Mouse (Mus musculus): ENCODE data around the gene Ufc1.
"Not testable (repeated sequence)": the region's sequence is repeated elsewhere in the genome, so short reads cannot be mapped to it uniquely, and the experiment has no call there.

Gene Ufc1

DNA sequence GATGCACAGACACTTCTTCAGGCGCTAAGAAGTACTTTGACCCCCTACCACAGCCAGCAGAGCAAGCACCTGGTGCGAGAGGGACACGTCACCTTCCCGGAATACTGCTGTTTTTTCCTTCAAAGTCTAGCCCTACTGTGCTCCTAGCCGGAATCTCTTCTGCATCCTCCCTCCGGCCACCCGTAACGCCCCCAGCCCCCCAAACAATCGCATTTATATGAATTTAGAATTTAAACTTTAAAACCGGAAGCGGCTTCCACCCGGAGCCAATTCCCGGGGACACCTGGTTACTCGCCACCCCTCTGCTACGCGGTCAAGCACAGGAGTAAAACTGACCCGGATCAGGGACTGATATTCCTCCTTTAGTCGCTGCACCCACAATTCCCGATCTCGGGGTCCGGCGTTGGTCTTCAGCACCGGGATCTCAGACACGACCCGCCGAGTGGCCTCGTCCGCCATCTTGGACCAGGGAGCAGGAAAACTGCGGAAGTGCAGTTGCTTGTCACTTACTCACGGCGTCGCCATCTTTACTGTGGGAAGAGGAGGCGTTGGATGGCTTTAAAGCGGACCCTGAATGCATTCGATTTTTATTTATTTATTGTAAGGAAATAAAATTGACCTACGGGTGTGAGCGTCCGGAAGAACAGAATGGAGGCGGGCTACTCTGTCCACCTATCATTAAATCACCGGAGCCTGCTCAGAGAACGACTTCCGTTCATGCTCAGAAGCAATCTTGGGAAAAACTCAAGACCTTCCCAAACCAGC, at the start of gene Ufc1:
TSS of gene Ufc1 (minus strand) at position 727 of the 765 bp plus-strand sequence.
- DNase-seq (ENCODE audit: inconsistent age in 2 of 2, low spot score in 1 of 2): peak; percentile 89 to 97

DNA sequence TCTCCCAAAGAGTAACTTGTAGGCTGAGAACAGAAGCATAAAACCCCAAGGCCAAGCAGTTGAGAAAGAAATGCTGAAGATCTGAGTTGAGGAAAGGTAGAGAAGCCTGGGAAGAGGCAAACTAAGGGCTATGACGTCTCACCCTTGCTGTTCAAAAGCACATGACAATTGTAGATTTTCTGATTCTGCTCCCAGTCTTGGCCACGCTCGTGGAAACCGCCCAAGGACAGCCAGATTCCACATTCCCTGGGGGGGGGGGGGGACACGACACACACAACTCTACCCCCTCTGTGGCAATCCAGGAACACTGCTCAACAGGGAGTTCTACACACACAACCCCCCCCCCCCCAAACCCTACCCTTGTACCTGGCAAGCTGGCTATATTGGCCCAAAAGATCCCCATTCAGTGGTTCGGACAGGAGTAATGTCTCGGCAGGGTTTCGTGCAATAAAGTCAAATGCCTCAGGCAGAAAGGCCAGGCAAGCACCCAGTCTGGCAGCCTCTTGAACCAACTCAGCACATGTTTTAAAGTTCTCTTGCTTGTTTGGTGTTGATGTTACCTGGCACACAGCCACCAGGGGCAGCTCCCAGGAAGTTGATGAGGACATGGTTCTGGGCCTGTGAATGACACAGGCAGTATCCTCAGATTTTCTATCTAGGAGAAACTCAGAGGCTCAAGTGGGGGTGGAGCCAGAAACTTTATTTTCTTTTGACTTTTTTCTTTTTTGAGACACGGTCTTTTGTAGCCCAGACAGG, 49.3 kb upstream of the Ufc1 start:
- DNase-seq (ENCODE audit: inconsistent age in 2 of 2, low spot score in 1 of 2): peak; percentile 69 to 83

DNA sequence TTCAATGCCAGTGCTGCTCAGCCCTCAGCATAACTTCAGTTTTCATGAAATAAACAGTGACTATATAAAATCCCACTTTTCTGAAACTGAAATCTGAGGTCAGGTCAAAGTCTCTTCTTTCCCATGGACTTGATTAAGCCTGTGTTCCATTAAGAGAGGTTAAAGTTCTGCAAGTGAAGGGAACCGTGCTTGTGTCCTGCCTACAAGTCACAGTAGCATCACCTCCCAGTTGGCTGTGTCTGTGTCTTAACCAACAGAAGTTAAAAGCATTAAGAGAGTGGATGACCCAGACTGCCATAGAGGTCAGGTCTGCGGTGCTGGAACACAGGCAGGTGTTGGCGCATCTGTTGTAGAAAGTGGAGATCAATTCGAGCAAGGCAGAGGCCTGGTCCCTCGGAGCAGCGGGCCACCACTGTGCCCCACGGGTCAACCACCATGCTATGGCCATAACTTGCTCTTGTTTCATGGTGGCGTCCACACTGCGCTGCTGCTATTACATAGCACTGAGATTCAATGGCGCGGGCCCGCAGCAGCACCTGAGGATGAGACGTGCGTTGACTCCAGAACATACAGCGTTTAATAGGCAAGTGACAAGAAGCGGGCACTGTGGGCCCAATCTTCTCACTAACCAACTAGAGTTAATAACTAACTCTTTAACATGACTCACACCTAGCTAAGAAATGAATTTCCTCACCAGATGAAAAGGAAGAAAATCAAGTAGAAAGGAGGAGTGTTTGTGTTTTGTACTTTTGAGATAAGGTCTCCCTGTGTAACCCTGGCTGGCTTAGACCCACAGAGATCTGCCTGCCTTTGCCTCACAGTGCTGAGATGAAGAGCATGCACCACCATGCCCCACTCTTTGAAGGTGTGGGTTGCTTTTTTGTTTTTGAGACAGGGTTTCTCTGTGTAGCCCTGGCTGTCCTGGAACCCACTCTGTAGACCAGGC, 47.7 kb upstream of the Ufc1 start:
- DNase-seq (ENCODE audit: inconsistent age in 2 of 2, low spot score in 1 of 2): peak in 1 of 2 experiments; percentile 36

DNA sequence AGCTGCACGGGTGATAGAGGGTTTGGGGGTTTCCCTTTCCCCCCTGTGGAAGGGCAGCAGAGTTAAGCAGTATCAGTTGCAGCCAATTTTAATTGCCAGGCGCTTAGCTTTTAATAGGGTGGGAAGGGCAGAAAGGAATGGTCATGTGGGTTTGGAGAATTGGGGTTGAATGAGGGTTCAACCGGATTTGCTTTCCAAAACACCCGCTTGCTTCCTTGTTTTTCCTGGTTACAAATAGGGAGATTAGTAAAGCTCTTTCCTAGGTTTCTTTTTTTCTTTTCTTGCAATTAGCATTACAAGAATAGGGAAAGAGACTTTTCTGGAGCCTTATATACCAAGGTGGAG, 35.4 kb upstream of the Ufc1 start:
- DNase-seq (ENCODE audit: inconsistent age in 2 of 2, low spot score in 1 of 2): no peak

DNA sequence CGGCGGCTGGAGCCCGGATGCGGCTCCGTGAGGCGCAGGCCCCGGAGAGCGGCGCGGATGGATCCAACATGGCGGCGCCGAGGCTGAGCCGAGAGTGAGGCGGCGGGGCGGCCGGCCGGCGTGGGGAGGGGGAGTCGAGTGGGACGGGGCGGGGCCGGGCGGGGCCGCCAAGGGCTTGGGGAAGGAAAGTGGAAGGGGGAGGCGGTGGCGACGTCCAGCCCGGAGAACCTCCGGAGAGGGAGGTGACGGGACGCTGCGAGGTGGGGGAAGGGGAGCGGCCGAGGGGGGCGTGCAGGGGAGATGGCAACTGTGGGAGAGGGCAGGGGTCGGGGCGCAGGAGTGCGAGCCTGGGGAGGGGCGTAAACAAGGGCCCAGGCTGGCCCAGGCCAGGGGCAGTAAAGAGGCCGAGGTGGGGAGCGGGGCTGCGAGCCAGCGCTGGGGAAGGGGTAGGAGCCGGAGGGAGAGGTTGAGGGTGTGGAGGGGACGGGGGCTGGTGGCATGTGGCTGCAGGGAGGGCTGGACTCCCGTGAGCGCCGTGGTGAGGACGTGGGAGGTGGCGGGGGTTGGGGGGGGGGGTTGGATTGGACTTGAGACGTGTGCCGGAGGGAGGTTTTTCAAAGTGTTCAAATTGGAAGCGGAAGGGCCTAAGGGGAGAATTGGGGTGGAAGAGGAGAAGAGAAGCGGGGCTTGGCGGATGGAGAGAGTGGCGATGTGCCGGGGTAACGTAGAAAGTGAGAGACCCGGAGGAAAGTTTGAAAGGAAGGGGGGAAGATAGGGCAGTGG, 34.8 kb upstream of the Ufc1 start:
- DNase-seq (ENCODE audit: inconsistent age in 2 of 2, low spot score in 1 of 2): peak in 1 of 2 experiments; percentile 82

DNA sequence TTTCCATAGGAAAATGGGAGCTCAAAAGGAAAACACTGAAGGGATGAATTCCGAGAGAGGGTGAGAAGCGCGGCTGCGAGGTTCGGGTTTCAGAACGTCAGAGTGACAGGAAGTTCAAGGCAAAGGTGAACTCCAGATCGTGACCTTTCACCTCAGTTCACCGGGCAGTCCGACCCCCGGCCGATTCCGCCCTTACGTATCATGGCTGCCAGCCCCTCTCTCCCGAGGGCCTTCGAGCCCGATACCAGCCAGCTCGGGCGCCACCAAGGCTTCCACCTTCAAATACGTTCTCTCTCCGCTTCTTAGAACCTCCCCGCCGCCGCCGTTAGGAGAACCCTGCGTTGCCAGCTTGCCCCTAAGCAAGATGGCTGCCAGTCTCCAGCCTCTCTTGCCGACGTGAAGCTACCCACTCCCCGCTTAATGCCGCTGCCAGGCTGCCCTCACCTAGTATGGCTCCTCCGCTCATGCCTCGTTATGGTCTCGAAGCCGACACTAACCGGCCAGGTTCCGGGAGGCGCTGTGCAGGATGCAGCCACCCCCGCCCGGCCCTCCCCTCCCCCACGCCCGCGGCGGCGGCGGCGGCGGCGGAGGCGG, 34.1 kb upstream of the Ufc1 start, which contains the start of gene Dedd:
TSS of gene Dedd (plus strand) at position 307 of the 594 bp plus-strand sequence.
- peak; percentile 95 to 98 for DNase-seq (ENCODE audit: inconsistent age in 2 of 2, low spot score in 1 of 2)

DNA sequence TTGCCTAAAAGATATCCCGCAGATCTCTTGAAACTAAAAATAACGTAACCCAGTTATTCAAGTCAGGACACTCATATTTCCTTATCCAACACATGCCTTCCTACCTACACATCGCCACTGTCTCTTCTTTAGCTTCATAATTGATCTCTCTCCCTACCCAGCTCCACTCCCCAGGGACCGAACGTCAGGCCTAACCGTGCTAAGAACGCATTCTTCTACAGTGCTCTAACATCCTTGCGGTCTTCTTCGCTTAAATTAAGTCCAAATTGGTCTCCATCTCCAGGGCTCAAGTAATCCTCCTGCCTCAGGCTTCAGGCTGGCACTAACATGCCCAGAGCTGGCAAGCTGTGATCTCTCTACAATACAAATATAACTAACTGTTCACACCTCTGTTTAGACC, 33.4 kb upstream of the Ufc1 start:
- DNase-seq (ENCODE audit: inconsistent age in 2 of 2, low spot score in 1 of 2): no peak

DNA sequence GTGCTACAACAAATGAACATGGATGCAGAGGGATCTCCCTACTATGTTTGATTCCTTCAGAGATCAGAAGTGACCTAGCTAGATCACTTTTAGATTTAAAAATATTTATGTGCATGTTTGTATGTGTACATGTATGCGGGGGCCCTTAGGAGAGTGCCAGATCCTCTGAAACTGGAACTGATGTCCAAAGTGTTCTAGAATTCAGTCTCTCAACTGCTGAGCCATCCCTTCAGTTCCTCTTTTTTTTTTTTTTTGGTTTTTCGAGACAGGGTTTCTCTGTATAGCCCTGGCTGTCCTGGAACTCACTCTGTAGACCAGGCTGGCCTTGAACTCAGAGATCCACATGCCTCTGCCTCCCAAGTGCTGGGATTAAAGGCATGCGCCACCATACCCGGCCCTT, 31.8 kb upstream of the Ufc1 start:
- DNase-seq (ENCODE audit: inconsistent age in 2 of 2, low spot score in 1 of 2): not testable (repeated sequence)

DNA sequence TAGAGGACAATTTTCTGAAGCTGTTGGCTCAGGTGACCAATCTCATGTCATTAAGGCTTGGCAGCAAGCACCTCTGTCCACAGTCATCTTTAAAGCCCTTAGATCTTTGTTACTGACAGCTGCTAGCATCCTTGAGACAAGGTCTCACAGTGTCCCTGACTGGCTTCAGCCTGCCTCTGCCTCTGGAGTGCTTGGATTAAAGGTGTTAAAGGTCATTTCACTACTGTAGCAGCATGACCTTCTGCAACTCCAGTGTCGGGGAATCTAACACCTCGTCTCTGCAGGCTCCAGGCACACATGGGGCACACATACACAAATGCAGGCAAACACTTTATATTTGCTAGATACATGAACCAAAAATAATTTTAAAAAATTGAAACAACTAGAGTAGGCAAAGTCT, 30.7 kb upstream of the Ufc1 start:
- peak in 1 of 2 experiments; percentile 69 for DNase-seq (ENCODE audit: inconsistent age in 2 of 2, low spot score in 1 of 2)

DNA sequence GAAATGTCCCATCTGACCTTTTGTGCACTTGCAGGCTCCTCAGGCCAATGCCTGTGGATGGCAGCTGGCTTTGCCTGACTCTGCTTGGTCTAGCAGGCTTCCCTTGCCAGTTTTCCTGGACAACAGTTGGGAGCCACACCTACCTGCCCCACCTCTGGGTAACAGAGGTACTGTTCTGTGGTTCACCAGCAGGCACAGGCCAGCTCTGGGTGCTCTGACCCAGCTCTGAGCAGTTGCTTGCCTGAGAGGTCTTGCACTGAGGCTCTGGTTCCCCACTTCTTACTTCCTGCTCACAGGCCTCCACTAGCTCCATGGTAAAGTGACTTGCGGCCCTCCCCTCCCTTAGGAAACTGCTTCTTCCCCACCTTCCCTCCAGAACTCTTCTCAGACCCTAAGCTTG, 27.2 kb upstream of the Ufc1 start:
- DNase-seq (ENCODE audit: inconsistent age in 2 of 2, low spot score in 1 of 2): no peak

DNA sequence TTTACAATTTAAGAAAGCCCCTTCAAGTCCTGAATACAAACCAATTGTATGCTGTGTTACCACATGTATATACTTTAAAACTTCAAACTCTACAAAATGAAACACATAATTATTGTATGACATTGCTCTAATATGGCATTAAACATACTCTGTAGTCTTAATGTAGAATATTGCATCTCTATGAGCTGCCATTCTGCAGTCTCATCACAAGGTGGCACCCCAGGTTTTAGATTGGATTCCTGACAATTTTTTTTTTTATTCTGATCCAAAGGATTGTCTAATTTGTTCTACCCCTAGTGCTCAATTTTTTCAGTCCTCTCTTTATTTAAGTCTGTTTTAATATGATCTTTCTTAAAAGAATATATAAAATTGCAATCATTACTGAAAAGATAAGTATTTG, 26.6 kb upstream of the Ufc1 start:
- DNase-seq (ENCODE audit: inconsistent age in 2 of 2, low spot score in 1 of 2): peak in 1 of 2 experiments; percentile 66

DNA sequence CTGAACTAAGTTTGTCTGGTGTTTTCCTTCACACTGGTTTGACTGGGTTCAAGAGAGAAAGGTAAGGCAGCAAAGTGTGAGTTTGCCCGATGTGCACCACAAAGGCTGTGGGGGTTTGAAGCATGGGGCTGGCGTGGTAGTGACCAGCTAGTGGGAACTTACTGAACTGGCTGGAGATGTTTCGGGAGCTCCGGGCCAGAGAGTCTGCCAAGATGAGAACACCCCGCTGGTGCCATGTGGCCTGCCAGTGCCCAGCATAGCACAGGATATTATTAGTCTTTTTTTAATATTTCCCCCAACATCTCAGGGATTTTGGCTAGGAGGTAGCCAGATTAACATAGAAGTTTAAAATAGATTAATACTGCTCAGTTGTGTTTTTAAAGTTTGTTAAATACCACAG, 25.3 kb upstream of the Ufc1 start:
- DNase-seq (ENCODE audit: inconsistent age in 2 of 2, low spot score in 1 of 2): no peak

DNA sequence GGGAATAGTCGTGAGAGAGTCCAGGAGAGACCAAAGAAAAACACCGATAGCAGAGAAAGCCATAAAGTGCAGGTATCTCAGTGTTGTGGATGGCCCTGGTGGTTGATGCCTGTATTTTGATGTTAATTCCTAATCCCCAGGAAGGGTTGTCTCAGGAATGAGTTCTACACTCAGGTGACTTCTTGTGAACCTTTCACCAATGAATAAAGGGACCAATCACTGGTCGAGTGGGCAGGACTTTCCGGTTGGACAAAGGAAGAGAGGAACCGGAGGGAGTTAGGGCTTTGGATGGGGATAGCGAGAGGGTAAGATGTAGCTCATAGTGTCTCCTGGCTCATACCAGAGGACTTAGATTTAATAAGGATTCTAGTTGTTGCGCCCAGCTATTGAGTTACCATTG, 24.9 kb upstream of the Ufc1 start:
- no peak for DNase-seq (ENCODE audit: inconsistent age in 2 of 2, low spot score in 1 of 2)

DNA sequence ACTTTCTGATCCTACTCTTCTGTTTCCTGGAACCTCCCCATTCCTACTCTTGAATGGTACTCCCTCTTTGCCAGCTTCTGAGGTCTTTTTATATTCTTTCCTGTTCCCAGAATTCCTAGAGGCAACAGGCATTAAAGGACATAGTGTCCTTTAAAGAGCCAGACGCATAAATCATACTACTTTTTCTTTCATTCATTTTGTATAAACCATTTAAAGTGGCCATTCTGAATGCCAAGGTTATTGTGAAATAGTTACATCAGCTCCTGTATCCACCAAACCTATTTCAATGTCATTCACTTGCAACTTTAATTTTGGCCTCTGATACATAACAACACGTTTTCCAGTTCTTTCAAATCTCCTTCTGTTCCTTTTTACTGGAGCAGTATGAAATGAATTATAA, 14.5 kb upstream of the Ufc1 start:
- peak in 1 of 2 experiments; percentile 78 for DNase-seq (ENCODE audit: inconsistent age in 2 of 2, low spot score in 1 of 2)

DNA sequence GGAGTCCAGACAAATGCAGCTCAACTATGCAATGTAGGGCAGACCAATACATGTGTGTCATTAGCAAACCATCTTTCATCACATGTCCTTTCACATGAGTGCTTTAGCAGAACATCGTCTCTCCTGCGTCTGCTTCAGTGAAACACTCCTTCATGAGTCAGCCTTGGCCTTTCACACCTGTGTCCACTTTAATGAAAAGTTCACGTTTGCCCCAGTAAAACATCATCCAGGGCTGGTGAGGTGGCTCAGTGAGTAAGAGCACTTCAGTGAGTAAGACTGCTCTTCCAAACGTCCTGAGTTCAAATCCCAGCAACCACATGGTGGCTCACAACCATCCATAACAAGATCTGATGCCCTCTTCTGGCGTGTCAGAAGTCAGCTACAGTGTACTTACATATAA, 11.3 kb upstream of the Ufc1 start:
- not testable (repeated sequence) for DNase-seq (ENCODE audit: inconsistent age in 2 of 2, low spot score in 1 of 2)

DNA sequence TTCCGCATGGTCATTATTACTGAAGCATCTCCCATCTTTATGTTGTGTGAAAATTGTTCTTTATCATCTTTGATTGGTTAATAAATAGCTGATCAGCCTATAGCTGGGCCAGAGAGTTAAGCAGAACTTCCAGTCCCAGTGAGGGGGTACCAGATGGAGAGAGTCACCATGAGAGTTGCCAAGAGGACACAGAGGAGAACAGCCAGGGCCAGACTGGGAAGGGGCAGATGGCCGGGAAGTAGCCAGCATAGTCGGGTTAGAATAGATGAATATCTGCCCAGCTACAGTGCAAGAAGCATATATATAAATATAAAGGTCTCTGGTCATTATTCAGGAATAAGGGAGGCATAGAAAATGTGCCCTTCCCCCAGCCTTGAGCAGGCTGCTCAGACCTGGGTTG, 3.4 kb upstream of the Ufc1 start:
- no peak for DNase-seq (ENCODE audit: inconsistent age in 2 of 2, low spot score in 1 of 2)

DNA sequence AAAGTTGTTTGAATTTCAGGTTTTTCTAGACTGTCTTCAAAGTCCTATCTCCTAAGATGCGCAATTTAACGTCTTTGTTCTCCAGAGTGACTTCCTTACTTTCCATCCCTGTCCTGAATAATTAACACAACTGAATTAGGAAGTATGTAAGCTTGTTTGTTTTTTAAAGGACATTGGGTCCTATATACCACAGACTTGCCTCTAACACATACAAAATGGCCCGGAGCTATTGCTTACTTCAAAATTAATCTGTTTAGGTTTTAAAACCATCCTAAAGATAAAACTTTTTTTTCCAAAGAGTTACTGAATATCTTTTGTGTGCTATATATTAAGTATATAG, 209 bp upstream of the Ufc1 start:
- DNase-seq (ENCODE audit: inconsistent age in 2 of 2, low spot score in 1 of 2): no peak

DNA sequence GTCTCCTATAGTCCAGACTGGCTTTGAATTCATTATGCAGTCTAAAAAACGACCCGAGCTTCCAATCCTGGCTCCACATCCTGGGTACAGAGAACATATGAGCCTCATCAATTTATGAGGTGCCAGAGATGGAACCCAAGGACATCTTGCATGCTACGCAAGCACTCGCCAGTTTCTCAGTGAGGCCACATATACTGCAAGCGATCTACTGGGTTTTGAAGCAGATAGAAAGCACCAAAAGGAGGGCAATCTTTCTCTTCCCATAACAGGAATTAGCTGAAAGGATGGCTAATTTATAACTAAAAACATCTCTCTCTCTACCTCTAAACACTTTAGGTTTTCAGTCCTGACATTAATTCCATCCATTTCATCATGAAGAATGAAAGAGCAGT, 922 bp downstream of the Ufc1 start:
- DNase-seq (ENCODE audit: inconsistent age in 2 of 2, low spot score in 1 of 2): peak; percentile 37 to 79

DNA sequence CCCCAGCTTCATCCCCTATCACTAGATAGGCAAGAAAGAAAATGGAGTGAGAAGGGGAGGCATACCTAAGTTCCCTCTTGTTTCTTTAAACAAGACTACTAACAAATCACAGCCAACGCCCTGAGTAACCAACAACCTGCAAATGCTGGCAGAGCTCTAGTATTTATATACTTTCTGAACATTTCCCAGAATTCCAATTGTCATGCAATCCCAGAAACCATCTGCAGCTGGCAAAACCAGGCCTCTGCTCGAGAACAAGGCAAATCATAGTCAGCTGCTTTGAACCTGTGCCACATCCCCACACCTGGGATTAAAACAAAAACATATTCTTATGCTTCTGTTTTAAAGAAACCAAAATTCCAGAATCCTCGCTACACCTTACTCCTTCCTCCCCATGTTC, 1.5 kb downstream of the Ufc1 start:
- DNase-seq (ENCODE audit: inconsistent age in 2 of 2, low spot score in 1 of 2): peak; percentile 9 to 51

DNA sequence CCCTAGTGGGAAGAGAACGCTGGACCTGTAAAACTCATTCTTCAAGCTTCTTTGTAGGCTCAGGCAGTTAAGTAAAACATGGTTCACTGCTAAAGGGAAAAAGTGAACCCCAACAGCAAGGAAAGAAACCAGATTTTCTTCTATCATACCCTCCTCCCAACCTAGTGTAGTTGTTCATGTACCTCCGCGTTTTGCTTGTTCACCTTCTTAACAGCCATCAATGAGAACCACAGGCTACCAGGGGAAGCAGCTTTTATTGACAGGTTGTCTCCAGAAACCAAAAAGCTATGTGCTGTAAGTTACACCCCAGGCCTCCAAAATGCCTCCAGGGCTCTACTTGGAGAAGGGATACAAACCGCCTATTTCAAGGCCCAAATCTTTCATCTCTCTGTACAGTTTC, 6.5 kb downstream of the Ufc1 start:
- DNase-seq (ENCODE audit: inconsistent age in 2 of 2, low spot score in 1 of 2): peak; percentile 8 to 46

All from adrenal gland, adult (tissue).